In the genomic region with DNA sequence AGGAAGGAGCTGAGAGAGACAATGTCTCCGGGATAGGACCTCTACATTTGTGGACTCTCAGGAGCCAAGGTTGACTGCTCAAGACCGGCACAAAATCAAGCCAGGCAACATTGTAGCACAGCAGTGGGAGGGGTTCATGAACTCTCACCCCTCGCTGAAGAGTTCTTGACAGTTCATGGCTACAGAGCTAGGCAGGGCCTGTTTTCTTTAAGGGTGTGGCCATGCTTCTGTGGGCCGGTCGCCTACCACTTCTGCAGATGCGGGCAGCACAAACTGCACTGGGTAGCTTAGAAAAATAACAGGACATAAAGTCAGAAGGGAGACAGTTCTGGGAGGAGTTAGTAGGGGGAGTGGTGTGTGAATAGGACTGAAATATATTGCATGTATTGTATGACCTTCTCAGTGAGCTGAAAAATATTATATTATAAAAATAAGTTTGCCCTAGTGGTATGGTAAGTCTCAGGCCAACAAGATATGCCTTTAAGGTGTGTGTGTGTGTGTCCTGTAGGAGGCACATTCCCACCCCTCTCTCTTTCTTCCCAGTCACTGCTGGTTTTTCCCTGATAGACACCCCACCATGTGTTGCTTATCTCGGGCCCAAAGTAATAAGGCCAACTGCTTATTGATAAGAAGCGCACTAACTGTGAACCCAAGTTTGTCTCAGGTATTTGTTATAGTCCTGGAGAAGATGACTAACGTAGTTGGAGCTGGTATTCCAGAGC, we compare ENCODE assay signal across 9 mouse cellular contexts. TPM values are rescaled to one million over a fixed set of nuclear protein-coding genes. Genes with fewer than 3 reads are reported as not detected.
DNase-seq lines count a peak whose midpoint lies in the region; ATAC-seq lines count a peak whose summit lies in the region.
"Had no signal": no experiment of that assay in that cellular context is flagged by ENCODE, and none has a peak within 500 bp of the region (broad histone marks: within the 10 kb centered on the region; RNA-seq: fewer than 3 reads in every experiment).

No protein-coding gene starts in this region.

- ATAC-seq in megakaryocyte-erythroid progenitor cell, adult 5-6 weeks (replicated peaks; ENCODE audit: low FRiP score, low TSS enrichment, poor library complexity, severe bottlenecking), result peak; percentile 58
- ATAC-seq in megakaryocyte progenitor cell, adult 5-6 weeks (replicated peaks; ENCODE audit: poor library complexity), result no peak
- ATAC-seq: midbrain, embryonic 13.5 days had no signal

- peak; percentile 45 for DNase-seq in testis, postnatal 14 days (ENCODE audit: low spot score)
- DNase-seq in testis, postnatal 10 days (ENCODE audit: low spot score), result no peak
- DNase-seq in liver, result peak; percentile 54
- DNase-seq in right cerebral cortex, postnatal 10 days (ENCODE audit: low spot score in 2 of 2), result no peak
- DNase-seq in retina, postnatal 1 day, result no peak
- DNase-seq: gastrocnemius, postnatal 25 days had no signal

RNA-seq across cellular contexts. Expression of a gene that starts 30.5 kb away (rescaled TPM):
- total RNA-seq in megakaryocyte-erythroid progenitor cell, adult 5-6 weeks (2014; fragmentation: Nextera tagmentation), result 60.1 and 75.8 TPM in 2 replicates
- 61.9 and 62.5 TPM in 2 replicates for total RNA-seq in megakaryocyte-erythroid progenitor cell, adult 5-6 weeks (2017)
- 67.2 and 69.9 TPM in 2 replicates for total RNA-seq in megakaryocyte progenitor cell, adult 5-6 weeks (2015)
- 46.5 and 47.4 TPM in 2 replicates for total RNA-seq in megakaryocyte progenitor cell, adult 5-6 weeks (2017)

Comparison
In these comparisons a context has a peak if more than half of its experiments do, and no peak if none do; other contexts are left out.
1. DNase-seq: peak in testis, postnatal 14 days (single experiment) and liver (single experiment); none in testis, postnatal 10 days (single experiment), right cerebral cortex, postnatal 10 days (0 of 2) and retina, postnatal 1 day (single experiment).